Mouse (Mus musculus): ENCODE measurements around the gene Stam2.

Gene Stam2

GRCm38 (mm10) chr2:52730891-52731290 lies 11.2 kb downstream of the Stam2 start:
- no peak for DNase-seq (ENCODE audit: low spot score)

- DNase-seq (ENCODE audit: low spot score), result no peak
Observed at GRCm38 (mm10) chr2:52720231-52721025, 21.7 kb downstream of the Stam2 start.

GRCm38 (mm10) chr2:52717076-52717475 lies 25.0 kb downstream of the Stam2 start:
- no peak for DNase-seq (ENCODE audit: low spot score)

GRCm38 (mm10) chr2:52715538-52715937 lies 26.5 kb downstream of the Stam2 start:
- DNase-seq (ENCODE audit: low spot score), result no peak

GRCm38 (mm10) chr2:52714111-52714510 lies 28.0 kb downstream of the Stam2 start:
- no peak for DNase-seq (ENCODE audit: low spot score)

GRCm38 (mm10) chr2:52710804-52711203 lies 31.3 kb downstream of the Stam2 start:
- DNase-seq (ENCODE audit: low spot score), result no peak

- DNase-seq (ENCODE audit: low spot score), result no peak
Observed at GRCm38 (mm10) chr2:52709417-52709816, 32.7 kb downstream of the Stam2 start.

- no peak for DNase-seq (ENCODE audit: low spot score)
Observed at GRCm38 (mm10) chr2:52701368-52702036, 40.6 kb downstream of the Stam2 start.

- no peak for DNase-seq (ENCODE audit: low spot score)
Observed at GRCm38 (mm10) chr2:52700352-52700751, 41.7 kb downstream of the Stam2 start.

- no peak for DNase-seq (ENCODE audit: low spot score)
Observed at GRCm38 (mm10) chr2:52694604-52695003, 47.5 kb downstream of the Stam2 start.

GRCm38 (mm10) chr2:52691745-52692144 lies 50.3 kb downstream of the Stam2 start:
- no peak for DNase-seq (ENCODE audit: low spot score)

- no peak for DNase-seq (ENCODE audit: low spot score)
Observed at GRCm38 (mm10) chr2:52686601-52687000, 55.5 kb downstream of the Stam2 start.

- no peak for DNase-seq (ENCODE audit: low spot score)
Observed at GRCm38 (mm10) chr2:52677589-52677988, 64.5 kb downstream of the Stam2 start.

GRCm38 (mm10) chr2:52676913-52677303 lies 65.2 kb downstream of the Stam2 start:
- DNase-seq (ENCODE audit: low spot score), result peak; percentile 10

GRCm38 (mm10) chr2:52676023-52676912 lies 65.8 kb downstream of the Stam2 start, which contains the start of gene Cacnb4:
Cacnb4 (minus strand) TSS chr2:52676831.
- DNase-seq (ENCODE audit: low spot score), result peak; percentile 35

- DNase-seq (ENCODE audit: low spot score), result peak; percentile 2
Observed at GRCm38 (mm10) chr2:52675278-52675987, 66.6 kb downstream of the Stam2 start.

- DNase-seq (ENCODE audit: low spot score), result peak; percentile 4
Observed at GRCm38 (mm10) chr2:52674886-52675277, 67.2 kb downstream of the Stam2 start.

GRCm38 (mm10) chr2:52673172-52673571 lies 68.9 kb downstream of the Stam2 start:
- DNase-seq (ENCODE audit: low spot score), result no peak

- no peak for DNase-seq (ENCODE audit: low spot score)
Observed at GRCm38 (mm10) chr2:52670733-52671132, 71.3 kb downstream of the Stam2 start.

- DNase-seq (ENCODE audit: low spot score), result no peak
Observed at GRCm38 (mm10) chr2:52668480-52668879, 73.6 kb downstream of the Stam2 start.

- DNase-seq (ENCODE audit: low spot score), result no peak
Observed at GRCm38 (mm10) chr2:52656722-52657121, 85.4 kb downstream of the Stam2 start.

GRCm38 (mm10) chr2:52654541-52654940 lies 87.5 kb downstream of the Stam2 start:
- no peak for DNase-seq (ENCODE audit: low spot score)

All from ovary, postnatal 14 days (tissue).